Mouse (Mus musculus) B cell, adult 2 months (primary cell): ENCODE measurements around the gene Rtkn.

Experiments used
- DNase-seq, 2 experiments: peaks; one replicate each; pipeline ENCODE4 v3.0.0; 2022

The Rtkn gene

DNA sequence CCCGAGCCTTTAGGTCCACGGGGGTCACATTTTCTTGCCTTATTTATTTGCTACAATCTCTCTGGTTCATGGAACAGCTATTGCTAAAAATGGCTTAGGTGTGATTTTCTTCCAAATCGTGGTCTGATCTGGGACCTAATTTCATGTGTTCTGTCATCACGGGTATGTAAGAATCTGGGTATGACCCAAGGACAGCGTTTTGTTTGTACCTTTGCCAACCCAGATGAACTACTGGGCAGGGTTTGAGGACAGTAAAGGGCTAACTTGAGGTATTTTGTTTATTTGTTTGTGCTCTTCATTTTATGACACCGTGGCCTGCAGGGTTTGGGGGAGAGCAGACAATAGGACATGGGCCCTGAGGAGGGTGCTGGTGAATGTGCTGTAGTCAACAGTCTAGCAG is 45.3 kb downstream of the Rtkn start:
- no peak for DNase-seq

DNA sequence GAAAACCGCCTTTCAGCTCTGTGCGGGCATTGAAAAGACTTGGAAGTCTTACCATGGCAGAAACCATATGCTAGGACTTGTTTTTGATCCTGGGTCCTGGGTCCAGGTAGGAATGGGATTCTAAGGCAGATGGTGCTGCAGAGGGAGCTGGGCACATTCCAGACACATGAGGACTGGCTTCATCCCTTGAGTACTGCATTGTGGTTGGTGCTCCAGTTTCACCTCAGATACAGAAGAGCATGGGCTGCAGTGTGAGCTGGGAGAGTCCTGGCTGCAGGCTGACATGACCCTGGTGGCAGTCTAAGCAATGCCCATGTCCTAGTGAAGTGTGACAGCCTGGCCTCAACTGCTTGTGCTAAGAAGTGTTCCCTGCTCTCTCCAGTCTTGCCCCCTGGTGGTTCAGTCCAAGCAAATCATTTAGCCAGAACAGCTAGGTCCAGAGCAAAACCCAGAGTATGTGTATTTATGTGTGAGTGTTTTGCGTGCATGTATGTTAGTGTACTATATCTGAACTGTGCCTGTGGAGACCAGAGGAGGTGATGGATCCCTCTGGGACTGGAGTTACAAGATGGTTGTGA is 49.7 kb downstream of the Rtkn start:
- no peak for DNase-seq

DNA sequence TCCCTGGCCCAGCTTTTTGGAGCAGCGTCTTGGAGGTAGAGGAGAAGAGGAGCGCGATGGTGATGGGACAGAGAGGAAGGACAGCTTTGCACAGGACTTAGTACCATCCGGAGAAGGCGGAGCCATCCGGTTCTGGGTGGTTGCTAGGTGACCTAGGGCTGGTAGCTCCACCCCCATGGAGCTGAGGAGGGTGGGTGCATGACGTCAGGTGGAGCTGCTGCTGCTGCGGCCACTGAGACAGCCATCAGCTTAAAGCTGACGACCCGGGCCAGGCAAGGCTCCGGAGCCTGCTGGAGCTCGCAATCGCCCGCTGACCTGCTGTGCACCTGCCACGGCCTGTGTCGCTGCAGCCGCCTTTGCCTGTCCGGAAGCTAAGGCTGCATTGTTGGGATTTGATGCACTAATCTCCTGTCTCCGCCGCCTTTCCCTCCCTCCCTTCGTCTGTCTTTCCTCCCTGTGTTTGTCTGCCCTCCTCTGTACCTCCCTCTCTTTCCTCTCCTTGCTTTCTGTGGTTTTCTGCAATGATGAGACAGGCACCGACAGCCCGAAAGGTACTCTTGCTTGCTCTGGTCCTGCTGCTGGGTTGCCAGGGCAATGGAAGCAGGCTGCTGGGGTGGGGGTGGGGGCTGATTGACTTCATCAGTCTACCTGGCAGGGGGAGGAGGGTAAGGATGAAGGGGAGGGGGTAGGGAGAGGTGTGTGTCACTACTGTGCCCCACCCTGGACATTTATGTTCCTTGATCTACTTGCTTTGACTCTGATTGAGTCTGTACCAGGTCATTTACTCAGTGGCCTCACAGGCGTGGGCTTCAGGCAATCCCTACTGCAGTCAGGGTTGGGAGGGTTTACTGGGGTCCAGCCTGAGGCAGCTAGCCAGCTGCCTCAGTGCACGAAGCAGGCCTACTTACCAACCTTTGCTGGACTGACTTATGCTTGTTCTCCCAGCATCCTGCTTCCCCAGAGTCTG is 50.9 kb downstream of the Rtkn start:
- DNase-seq: peak; percentile 41 to 48

DNA sequence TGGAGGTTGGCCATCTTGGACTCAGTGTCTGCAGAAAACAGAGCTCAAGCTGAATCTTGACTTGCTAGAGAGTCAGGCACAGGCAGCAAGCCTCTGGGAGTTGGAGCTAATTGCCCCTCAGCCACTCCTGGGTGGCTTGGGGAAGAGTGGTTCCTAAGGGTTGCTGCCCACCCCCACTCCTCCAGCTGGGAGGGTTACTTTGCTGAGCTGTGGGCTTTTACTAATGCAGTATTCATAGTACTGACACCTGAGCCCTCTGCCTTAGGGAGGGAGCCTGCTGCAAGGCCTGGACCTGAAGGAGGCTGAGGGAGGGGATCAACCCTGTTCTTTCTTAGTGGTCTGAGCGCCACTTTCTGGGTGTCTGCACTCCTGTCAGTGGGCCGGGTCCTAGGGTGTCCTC is 51.7 kb downstream of the Rtkn start:
- DNase-seq: no peak

DNA sequence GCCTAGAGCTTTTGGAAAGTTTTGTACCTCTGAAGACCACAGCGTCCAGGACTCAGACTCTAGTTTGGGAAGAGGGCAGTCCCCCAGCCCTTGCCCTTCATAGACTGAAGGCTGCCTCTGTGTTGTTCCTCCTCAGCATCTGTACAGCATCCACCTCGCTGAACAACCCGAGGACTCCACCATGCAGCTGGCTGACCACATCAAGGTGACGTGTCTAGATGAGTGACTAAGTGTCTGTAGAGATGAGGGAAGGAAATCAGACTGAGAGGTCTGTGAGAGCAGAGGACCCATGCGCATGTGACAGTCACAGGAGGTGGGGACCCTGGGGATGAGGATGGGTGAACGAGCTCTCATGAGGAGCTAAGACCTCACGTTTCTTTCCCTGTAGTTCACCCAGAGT is 58.3 kb downstream of the Rtkn start:
- DNase-seq: no peak

DNA sequence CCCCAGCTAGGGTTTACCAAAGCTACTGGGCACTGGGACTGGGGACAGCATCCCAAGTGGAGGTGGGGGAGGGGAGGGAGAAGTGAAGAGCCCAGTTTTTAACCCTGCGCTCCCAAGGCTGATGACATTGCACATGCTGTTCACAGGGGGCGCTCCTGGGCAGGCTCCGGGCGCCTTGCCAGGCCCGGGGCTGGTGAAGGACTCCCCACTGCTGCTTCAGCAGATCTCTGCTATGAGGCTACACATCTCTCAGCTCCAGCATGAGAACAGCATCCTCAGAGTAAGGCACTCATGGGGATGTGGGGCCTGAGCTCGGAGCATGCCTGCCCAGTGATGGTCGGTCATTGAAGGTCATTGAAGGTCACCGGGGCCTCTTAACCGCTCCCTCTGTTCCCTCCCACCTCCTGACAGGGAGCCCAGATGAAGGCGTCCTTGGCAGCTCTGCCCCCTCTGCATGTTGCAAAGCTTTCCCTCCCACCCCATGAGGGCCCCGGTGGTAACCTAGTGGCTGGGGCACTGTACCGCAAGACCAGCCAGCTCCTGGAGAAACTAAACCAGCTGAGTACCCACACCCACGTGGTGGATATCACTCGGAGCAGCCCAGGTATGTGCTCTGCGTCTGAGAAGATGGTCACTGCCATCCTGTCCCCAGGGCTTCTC is 62.2 kb downstream of the Rtkn start:
- no peak for DNase-seq
